Mouse (Mus musculus) cerebellum, postnatal 36 days (tissue): Measurements from ENCODE around the gene Dtnb.

Source experiments
- DNase-seq, 2 experiments: peaks; one replicate each; pipeline ENCODE4 v3.0.0; 2021 to 2022; ENCODE audit warnings: mixed read lengths in 2 of 2

Dtnb gene

DNA sequence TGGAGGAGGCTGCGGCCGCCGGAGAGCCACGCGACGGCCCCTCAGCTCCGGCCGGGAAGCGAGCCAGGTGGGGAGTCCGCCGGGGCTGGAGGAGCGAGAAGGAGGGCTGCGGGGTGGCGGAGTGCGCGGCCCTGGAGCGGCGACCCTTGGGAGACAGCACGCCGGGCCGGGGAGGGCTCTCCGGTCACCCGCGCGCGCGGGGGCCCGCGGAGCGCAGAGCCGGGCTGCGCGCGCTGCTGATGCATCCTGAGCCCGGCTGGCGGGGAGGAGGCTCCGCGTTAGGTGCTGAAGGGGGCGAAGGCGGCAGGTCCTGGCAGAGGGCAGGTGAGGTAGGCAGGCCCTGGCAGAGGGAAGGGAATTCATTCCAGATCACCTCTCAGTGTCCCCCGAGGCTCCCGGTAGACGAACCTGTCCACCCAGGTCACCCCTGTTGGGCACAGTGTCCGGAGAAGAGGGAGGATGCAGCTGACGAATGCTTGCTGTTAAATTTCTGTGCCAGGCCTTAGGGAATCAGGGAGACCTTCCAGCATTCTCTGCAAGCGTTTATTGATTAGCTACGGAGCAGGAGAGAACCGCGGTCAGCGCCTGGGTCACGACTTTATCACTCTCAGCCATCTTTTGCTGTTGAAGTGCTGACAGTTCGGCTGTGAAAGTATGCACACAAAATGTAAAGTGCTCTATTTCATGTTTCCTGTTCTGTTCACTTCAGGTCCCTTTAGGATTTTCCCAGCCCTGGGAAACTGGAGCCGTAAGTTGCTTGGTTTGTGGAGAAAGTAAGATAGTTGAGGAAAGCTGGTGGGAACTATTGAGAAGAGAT lies 608 bp downstream of the Dtnb start:
- DNase-seq, result peak; percentile 66 to 72

DNA sequence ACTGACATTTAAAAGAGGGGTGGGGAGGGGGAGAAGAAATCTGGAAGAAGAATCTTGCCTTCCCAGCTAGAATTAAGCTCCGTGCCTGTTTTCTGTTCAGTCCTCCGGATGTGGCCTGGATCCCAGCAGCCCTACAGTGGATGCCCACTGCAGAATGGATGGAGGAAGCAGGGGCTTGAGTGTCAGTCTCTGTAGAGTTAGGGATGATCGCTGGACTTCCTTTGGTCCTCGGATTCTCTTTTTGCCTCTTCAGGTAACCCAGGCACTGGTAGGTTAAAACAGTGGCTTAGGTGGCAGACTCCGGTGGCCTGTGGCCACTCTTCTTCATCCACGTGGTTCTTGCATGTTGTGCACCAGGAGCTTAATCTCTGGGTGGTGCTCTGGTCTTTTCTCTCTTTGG lies 1.2 kb downstream of the Dtnb start:
- no peak for DNase-seq

- no peak for DNase-seq
These were observed 2.5 kb downstream of the Dtnb start for GRCm38 (mm10) chr12:3574670-3575069.

DNA sequence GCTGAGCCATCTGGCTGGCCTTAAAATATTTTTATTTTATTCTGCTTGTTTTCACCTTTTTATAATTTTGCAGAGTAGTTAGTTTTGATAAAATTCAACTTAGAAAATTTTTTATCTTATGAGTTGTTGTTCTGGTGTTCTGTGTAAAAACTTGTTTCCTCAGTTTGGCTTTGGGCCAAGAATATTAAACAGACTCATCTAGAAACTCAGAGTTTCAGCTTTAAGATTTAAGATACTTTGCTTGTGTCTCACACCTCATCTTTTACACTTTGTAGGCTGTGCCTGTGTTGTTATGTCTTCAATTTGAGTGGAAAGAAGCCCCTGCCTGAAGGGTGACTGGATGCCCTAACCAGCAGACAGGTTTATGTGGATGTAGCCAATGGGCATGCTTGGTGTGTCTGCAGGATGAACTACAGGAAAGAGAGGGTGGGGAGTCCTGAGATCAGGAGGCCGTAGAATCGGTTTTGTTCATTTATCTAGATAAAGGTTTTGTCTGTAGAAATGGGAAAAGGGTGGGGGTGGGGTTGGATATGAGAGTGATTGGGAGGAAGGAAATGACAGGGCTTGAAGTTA lies 7.9 kb downstream of the Dtnb start:
- no peak for DNase-seq

GRCm38 (mm10) chr12:3582604-3583003 lies 10.4 kb downstream of the Dtnb start:
- no peak for DNase-seq

DNA sequence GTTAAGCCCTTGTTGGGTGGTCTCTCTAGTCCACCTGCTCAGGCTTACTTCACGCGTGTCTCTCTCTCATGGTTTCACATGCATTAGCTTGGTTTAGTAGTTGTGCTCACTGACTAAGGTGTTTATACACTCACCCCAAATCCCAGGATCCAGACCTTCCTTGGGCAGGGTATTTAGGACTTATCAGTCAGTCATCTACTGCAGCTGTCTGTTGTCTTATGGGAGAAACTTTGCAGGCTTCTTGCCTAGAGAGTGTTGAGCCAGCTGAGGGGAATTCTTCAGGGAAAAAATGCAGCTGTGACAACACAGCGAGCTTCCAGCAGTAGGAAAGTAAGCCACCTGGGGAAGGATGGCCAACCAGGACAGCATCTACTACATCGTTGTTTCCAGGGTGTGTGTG lies 13.3 kb downstream of the Dtnb start:
- no peak for DNase-seq

DNA sequence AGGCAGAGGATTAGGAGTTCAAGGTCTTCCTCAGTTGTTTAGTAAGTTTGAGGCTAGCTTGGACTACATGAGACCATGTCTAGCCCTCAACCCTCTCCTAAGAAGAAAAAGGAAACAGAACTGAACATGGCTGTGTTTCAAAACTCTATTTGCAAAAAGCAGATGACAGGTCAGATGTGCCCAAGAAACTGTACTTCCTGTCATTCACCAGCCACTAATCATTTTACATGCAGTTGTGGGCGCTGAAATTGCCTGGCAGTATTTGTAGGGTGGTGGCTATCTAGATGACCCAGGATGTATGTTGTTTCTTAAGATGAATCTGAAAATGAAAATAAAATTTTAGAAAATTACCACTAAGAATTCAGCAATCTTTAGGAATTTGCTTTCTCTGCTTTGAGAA lies 14.8 kb downstream of the Dtnb start:
- no peak for DNase-seq

DNA sequence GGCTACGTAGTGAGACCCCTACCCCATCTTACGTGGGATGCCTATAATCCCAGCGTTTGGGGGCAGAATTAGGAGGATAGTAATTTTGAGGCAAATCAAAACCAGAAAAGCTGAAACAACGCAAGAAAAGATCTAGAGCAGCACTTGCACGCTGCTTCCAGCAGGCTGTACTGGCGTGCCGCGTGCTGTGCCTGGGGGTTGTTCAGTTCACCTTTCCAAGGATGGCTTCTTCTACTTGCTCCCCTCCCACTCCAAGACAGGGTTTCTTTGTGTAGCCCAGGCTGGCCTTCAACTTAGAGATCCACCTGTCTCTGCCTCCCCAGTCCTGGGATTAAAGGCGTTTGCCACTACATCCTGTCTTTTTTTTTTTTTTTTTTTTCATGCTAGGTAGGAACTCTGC lies 17.9 kb downstream of the Dtnb start:
- DNase-seq, result no peak

GRCm38 (mm10) chr12:3591595-3591994 lies 19.4 kb downstream of the Dtnb start:
- DNase-seq, result no peak

GRCm38 (mm10) chr12:3602786-3603185 lies 30.6 kb downstream of the Dtnb start:
- DNase-seq, result no peak

DNA sequence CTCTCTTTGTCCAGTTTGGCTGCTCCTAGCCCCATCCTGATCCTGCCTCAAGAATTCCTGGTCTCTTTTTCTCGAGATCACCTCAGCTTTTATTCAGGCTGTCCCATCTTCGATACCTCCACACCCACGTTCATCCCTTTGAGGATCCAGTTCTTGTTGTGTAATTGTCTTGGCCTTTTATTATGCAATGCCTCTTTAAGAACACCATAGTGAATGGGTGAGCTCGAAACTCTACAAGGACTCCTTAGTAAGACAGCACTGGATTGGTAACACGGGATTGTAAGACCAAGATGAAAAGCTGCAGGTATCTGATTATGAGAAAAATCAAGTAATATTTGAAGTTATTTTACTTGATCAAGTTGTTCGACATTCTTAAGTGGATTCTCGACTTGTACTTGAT lies 34.0 kb downstream of the Dtnb start:
- no peak for DNase-seq

DNA sequence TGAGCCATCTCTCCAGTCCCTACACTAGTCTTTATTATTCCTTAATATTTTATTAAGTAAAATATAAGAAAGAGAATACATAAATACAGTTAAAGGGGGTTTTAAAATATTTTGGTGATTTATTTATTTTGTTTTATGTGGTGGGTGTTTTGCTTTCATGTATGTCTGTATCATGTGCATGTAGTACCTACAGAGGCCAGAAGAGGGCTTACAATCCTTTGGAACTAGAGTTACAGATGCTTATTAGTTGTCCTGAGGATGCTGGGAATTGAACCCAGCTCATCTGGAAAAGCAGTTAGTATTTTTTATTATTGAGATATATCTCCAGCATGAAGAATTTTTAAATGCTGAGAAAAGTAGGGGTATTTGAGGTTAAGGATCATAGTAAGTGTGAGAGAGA lies 37.6 kb downstream of the Dtnb start:
- no peak for DNase-seq

- DNase-seq, result no peak
These were observed 39.7 kb downstream of the Dtnb start for GRCm38 (mm10) chr12:3611871-3612270.

- no peak for DNase-seq
These were observed 42.9 kb downstream of the Dtnb start for GRCm38 (mm10) chr12:3615041-3615440.

DNA sequence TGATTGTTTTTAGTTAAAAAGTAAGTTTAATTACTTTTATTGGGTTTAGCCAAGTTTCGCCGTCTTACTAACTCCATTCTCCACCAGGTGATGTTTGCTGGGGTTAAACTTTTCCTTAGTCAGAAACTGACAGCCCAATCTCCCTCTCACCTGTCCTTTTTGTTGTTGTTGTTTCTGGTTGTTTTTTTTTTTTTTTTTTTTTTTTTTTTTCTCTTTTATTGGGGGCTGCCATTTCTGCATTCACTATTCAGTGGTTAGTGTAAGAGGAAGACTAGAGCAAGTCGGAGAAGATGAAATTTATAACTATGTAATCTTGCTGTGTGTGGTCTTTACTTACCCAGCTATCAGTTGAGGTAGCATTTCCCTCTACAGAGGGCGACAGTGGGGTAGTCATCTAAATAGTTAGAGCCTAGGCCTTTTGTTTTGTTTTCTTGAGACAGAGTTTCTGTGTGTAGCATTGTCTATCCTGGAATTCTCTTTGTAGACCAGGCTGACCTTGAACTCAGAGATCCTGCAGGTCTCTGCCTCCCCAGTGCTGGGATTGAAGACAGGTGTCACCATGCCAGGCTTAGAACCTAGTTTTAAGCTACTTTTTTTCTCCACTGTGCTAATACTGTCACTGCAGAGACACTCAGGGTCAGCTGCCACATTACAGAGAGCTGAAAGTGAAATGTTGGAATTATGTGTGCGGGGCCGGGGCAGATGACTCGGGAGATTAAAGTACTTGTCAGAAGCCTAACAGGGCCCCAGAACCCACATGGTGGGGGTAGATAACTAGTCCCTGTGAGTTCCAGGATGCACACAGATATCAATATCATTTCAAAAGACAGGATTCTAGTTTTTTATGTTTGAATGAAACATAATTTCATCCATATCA lies 46.2 kb downstream of the Dtnb start:
- no peak for DNase-seq

GRCm38 (mm10) chr12:3619021-3619367 lies 46.8 kb downstream of the Dtnb start:
- no peak for DNase-seq

GRCm38 (mm10) chr12:3626880-3627279 lies 54.7 kb downstream of the Dtnb start:
- no peak for DNase-seq

DNA sequence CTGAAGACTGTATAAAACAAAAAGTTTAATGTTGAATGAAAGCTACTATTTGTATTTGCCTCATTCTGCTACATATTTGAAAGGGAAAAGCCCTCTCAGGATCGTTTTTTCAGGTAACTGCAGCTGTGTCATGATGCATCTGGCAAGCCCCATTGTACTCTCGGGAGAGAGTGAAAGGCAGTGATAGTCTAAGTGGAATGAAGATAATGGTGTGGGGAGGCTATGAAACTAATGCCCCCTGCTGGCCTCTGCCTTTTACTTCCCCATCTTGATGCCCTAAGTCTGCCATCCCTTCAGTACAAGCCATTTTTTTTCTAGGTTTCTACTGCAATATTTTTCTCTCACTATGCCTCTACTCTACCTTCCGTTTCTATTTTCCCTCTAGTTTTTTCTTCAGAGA lies 69.8 kb downstream of the Dtnb start:
- DNase-seq, result no peak

- DNase-seq, result no peak
These were observed 84.6 kb downstream of the Dtnb start for GRCm38 (mm10) chr12:3656799-3657198.

DNA sequence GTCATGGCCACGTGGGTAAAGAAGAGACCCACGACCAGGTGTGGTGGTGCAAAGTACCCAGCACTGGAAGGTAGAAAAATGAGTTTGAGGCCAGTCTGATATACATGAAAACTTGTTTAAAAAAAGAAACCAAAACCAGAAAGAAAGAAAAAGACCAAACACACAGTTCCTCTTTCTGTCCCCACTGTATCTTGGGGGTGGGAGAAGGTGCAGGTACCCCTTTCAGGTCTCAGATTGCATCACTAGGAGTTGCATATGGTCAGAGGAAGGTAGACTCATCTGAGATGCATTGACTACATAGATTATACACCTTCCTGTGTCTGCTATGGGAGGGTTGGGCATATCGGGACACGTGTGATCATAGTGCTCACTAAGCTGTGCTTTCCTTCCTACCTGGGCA lies 85.1 kb downstream of the Dtnb start:
- DNase-seq, result no peak

DNA sequence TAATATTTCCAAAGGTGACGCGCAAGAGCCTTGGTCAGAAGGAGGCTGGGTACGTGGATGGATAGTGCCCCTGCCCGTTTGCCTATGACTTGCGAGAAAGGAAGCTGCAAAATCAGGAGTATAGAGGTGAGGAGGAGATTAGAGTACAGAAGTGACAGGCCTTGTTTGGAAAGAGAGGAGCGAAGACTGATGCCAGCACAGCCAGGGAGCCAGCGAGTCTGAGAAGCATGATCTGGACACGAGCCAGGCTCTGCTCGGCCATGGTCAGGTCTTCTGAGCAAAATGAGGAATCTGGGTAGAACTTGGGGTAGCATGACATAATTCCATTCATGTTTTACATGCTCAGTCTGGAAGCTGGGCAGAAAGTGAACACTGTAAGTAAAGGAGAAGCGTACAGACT lies 85.6 kb downstream of the Dtnb start:
- DNase-seq, result peak; percentile 37 to 38

DNA sequence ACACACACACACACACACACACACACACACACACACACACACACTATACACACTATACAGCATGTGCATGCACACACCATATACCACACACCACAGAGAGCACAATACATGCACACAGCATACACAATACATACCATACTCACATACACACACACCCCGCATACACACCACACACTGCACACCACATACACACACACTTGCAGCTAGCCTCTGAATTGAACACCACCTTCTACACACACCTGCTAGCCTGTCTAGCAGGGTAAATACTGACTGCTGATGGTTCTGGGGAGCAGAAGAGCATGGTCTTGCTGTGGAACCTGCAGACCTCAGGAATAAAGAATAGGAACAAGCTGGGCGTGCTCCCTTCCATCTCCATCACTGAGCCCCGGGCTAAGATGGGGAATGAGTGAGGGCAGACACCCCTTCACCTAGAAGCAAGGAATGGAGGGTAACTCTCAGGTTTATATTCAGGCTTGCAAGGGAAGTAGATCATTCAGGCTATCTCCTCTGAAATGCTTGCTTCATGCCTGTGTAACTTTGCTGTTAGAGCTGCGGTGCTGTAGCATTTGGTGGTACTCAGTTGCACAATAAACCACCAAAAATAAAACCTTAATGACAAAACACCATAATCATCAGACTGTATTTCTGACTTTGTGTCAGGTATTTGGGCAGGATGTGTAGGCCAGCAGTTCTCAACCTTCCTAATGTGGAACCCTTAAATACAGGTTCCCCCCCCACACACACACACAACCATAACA lies 87.6 kb downstream of the Dtnb start:
- no peak for DNase-seq

- DNase-seq, result peak; percentile 23 to 46
These were observed 88.9 kb downstream of the Dtnb start for GRCm38 (mm10) chr12:3660985-3661635.
